Mouse (Mus musculus) E14TG2a.4 (cell line): ENCODE measurements around the gene Tmem132d.

Experiments
- H3K27me3 ChIP-seq: 2 replicates; pipeline ENCODE4 v1.6.1; 2014; ENCODE audit warnings: low read length, control low read depth; ENCODE audit not compliant: insufficient read depth
- H3K36me3 ChIP-seq: 2 replicates; pipeline ENCODE4 v1.6.1; 2014; ENCODE audit warnings: low read length, control low read depth; ENCODE audit not compliant: insufficient read depth
- H3K4me1 ChIP-seq: replicated peaks from 2 replicates; pipeline ENCODE4 v1.6.1; 2014; ENCODE audit warnings: low read depth, low read length, control low read depth
- H3K4me3 ChIP-seq: replicated peaks from 2 replicates; pipeline ENCODE4 v1.5.1; 2014; ENCODE audit warnings: mild to moderate bottlenecking, low read length
- H3K9me3 ChIP-seq: 2 replicates; pipeline ENCODE4 v1.6.1; 2014; ENCODE audit warnings: low read length, control low read depth
- CTCF ChIP-seq: conservative IDR thresholded peaks from 2 replicates; pipeline ENCODE4 v1.5.1; 2014; ENCODE audit warnings: low read length
- NANOG ChIP-seq: IDR thresholded peaks from 2 replicates; pipeline ENCODE4 v1.6.1; 2014; ENCODE audit warnings: borderline replicate concordance, low read length, mixed read lengths
- POU5F1 ChIP-seq: IDR thresholded peaks from 2 replicates; pipeline ENCODE4 v1.6.1; 2014; ENCODE audit warnings: low read length, borderline replicate concordance

Tmem132d gene

GRCm38 (mm10) chr5:127830831-127831230, 602.0 kb downstream of the Tmem132d start:
- H3K4me3 ChIP-seq: no peak overlapping the region
- H3K27me3 ChIP-seq: no peaks in the 10 kb centered on the region
- no peaks in the 10 kb centered on the region for H3K4me1 ChIP-seq
- TF ChIP-seq CTCF: no peak
- TF ChIP-seq NANOG: no peak
- no peak for TF ChIP-seq POU5F1
- no peaks in the 10 kb centered on the region for H3K36me3 ChIP-seq
- peaks cover 22% of the 10 kb centered on the region for H3K9me3 ChIP-seq

- Histone ChIP-seq H3K9me3 (peaks cover 22% of the 10 kb centered on the region), H3K27me3 (no peaks in the 10 kb centered on the region), H3K4me1 (no peaks in the 10 kb centered on the region), H3K4me3 (no peak overlapping the region), H3K36me3 (no peaks in the 10 kb centered on the region)
- TF ChIP-seq NANOG (no peak), POU5F1 (no peak), CTCF (no peak)
Measured at GRCm38 (mm10) chr5:127828756-127829155, 604.1 kb downstream of the Tmem132d start.

GRCm38 (mm10) chr5:127821960-127822359, 610.9 kb downstream of the Tmem132d start:
- Histone ChIP-seq H3K4me3 (no peak overlapping the region), H3K27me3 (no peaks in the 10 kb centered on the region), H3K4me1 (no peaks in the 10 kb centered on the region), H3K36me3 (no peaks in the 10 kb centered on the region), H3K9me3 (no peaks in the 10 kb centered on the region)
- TF ChIP-seq CTCF (peak; percentile 45; the same call in 1 of the 2 replicates), NANOG (no peak)

- H3K4me1 ChIP-seq: no peaks in the 10 kb centered on the region
- TF ChIP-seq CTCF: no peak
- no peak for TF ChIP-seq NANOG
- no peak for TF ChIP-seq POU5F1
- no peaks in the 10 kb centered on the region for H3K27me3 ChIP-seq
Measured at GRCm38 (mm10) chr5:127815292-127815691, 617.6 kb downstream of the Tmem132d start.

GRCm38 (mm10) chr5:127807419-127807818, 625.5 kb downstream of the Tmem132d start:
- Histone ChIP-seq H3K4me1 (no peaks in the 10 kb centered on the region), H3K9me3 (no peaks in the 10 kb centered on the region), H3K36me3 (no peaks in the 10 kb centered on the region), H3K27me3 (no peaks in the 10 kb centered on the region), H3K4me3 (no peak overlapping the region)
- TF ChIP-seq POU5F1 (no peak), CTCF (no peak), NANOG (no peak)

More at GRCm38 (mm10) chr5:127815292-127815691, 617.6 kb downstream of the Tmem132d start:
- Histone ChIP-seq H3K9me3 (no peaks in the 10 kb centered on the region), H3K36me3 (no peaks in the 10 kb centered on the region), H3K4me3 (no peak overlapping the region)

- Histone ChIP-seq H3K36me3 (no peaks in the 10 kb centered on the region), H3K4me1 (no peaks in the 10 kb centered on the region), H3K4me3 (no peak overlapping the region), H3K27me3 (no peaks in the 10 kb centered on the region), H3K9me3 (no peaks in the 10 kb centered on the region)
- no peak for TF ChIP-seq NANOG
Measured at GRCm38 (mm10) chr5:127806850-127807249, 626.0 kb downstream of the Tmem132d start.

- Histone ChIP-seq H3K4me1 (no peaks in the 10 kb centered on the region), H3K27me3 (peaks cover 20% of the 10 kb centered on the region; the same call in 1 of the 2 replicates), H3K9me3 (no peaks in the 10 kb centered on the region), H3K36me3 (no peaks in the 10 kb centered on the region), H3K4me3 (no peak overlapping the region)
- no peak for TF ChIP-seq POU5F1
- peak; percentile 45 for TF ChIP-seq CTCF
- no peak for TF ChIP-seq NANOG
Measured at GRCm38 (mm10) chr5:127800907-127801306, 632.0 kb downstream of the Tmem132d start.

- Histone ChIP-seq H3K36me3 (no peaks in the 10 kb centered on the region), H3K4me3 (no peak overlapping the region), H3K4me1 (no peaks in the 10 kb centered on the region), H3K27me3 (no peaks in the 10 kb centered on the region), H3K9me3 (peaks cover 31% of the 10 kb centered on the region)
- TF ChIP-seq CTCF (no peak), NANOG (no peak), POU5F1 (no peak)
Measured at GRCm38 (mm10) chr5:127781221-127781620, 651.7 kb downstream of the Tmem132d start.

- no peak for TF ChIP-seq POU5F1
- TF ChIP-seq NANOG: no peak
- TF ChIP-seq CTCF: no peak
- H3K4me1 ChIP-seq: no peaks in the 10 kb centered on the region
Measured at GRCm38 (mm10) chr5:127775749-127776148, 657.1 kb downstream of the Tmem132d start.

More at GRCm38 (mm10) chr5:127775749-127776148, 657.1 kb downstream of the Tmem132d start:
- Histone ChIP-seq H3K4me3 (no peak overlapping the region), H3K36me3 (no peaks in the 10 kb centered on the region), H3K27me3 (peaks cover 2% of the 10 kb centered on the region; the same call in 1 of the 2 replicates), H3K9me3 (peaks cover 11% of the 10 kb centered on the region)
